Mouse (Mus musculus) urinary bladder, adult 2 months (tissue): ENCODE data around the gene Npat. TPM values are rescaled to one million over a fixed set of nuclear protein-coding genes. Genes with fewer than 3 reads are reported as not detected.
A peak's percentile ranks its signal among the peaks of the same experiment; 100 is the strongest.

Experiments used
- DNase-seq: peaks from one replicate; pipeline ENCODE4 v3.0.0; 2022; ENCODE audit warnings: low spot score
- polyA plus RNA-seq: library from polyadenylated mRNA; depleted of rRNA; stranded (reverse); fragments of >200 nt; gene quantifications from 2 replicates; pipeline ENCODE4 v1.2.3, GENCODE M21; 2012; rRNA removed

Npat gene
- polyA plus RNA-seq, 1 experiment: 7.0 TPM

DNA sequence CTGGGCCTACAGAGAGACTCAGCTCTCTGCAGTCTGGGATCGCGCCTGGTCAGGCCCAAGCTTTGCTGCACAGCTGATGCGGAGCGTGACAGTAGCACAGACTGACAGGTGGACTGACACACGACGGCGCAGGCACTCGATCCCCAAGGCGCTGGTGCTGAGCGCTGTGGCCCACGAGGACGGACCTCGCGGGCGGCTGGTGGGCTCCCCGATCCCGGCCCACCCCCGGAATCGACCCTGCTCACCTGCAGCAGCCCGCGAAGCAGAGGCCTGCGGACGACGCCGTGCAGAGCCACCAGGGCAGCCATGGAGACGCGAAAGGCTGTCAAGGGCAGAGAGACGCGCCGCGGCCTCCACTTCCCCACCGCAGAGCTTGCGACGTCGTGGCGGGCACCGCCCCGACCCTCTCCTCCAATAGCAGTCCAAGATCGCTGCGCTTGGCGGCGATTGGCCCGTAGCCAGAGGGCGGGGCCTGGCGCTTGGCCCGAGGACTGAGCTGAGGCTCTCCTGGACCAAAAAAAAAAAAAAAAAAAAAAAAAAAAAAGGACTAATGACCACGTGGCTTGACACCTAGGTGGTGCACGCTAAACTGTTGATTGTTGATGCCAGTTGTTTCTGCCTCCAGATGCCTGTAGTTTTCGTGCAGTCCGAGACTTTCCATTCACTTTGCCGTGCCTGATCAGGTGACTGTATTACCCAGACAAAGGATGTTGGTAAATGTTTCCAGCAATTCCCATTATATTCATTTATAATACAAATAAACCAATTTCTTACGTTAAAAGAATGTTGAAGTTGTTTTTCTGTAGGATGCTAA is 73.3 kb downstream of the Npat start, which contains the start of gene Acat1:
Acat1 (minus strand) TSS at position 415 of the 814 bp plus-strand sequence.
- DNase-seq: peak; percentile 96

DNA sequence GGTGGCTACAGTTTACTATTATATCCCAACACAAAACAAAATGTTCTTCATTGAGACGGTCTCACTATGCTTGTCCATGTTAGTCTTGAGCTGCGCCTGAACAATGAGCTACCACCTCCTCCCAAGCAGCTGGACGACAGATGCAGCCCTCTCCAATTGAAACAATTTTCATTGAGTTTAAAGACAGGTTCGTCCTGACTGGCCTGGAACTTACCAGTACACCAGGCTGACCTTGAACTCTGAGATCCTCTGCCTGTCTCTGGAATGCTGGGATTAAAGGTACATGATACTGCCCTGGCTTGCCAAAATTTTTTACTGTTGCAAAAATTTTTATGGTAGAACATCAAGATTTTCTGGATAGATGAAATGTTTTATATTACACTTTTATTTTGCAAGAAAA is 77.4 kb downstream of the Npat start:
- DNase-seq: no peak

DNA sequence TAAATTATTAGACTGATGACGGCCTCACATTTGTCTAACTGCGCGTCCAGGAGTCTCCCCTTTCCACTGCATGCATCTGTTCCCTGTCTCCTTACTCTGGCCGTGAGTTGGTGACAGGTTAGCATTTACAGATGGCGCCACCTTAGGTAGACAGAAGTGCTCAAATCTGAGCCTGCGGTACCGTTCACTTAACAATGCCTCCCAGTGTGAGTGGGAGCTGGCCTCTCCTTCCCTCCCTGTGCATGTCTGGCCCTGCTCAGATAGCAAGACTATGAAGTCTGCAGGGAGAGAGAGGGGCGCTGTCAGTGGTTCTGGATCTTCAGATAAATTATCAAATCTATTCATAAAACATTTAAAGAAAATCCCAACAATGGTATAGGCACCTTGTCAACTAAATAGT is 78.4 kb downstream of the Npat start:
- DNase-seq: no peak

Other genes with a start within 250 kb of the Npat start
- gene Exph5, start 235.4 kb upstream of the Npat start, polyA plus RNA-seq: 0.91 and 1.1 TPM in 2 replicates
- gene Kdelc2, start 153.0 kb upstream of the Npat start, polyA plus RNA-seq: 14.1 and 22.2 TPM in 2 replicates
- 1.1 and 1.7 TPM in 2 replicates for gene 4930550C14Rik, start 134.7 kb upstream of the Npat start, polyA plus RNA-seq
- gene Atm, start 307 bp upstream of the Npat start, polyA plus RNA-seq: 8.6 and 12.0 TPM in 2 replicates
- 64.8 and 66.3 TPM in 2 replicates for gene Acat1, start 73.3 kb downstream of the Npat start, polyA plus RNA-seq
- gene Cul5, start 133.0 kb downstream of the Npat start, polyA plus RNA-seq: 13.6 and 15.7 TPM in 2 replicates
- gene Rab39, start 169.2 kb downstream of the Npat start, polyA plus RNA-seq: 0.36 and 0.37 TPM in 2 replicates
- 6.5 and 7.0 TPM in 2 replicates for gene Slc35f2, start 234.5 kb downstream of the Npat start, polyA plus RNA-seq